Mouse (Mus musculus): ENCODE results near the gene Bicral.

- no peak for TF ChIP-seq CTCF (conservative IDR thresholded peaks at IDR 0.05; ENCODE audit: insufficient read depth, insufficient read length, low read depth, low read length)
- no peak for TF ChIP-seq POLR2A (IDR thresholded peaks at IDR 0.05; ENCODE audit: low read depth, low read length)
These were observed 19.8 kb downstream of the Bicral start for GRCm38 (mm10) chr17:46838396-46838920.
